Mouse (Mus musculus) spleen, adult 10 weeks (tissue): Measurements from ENCODE around the gene Gadd45b. TPM values are rescaled to one million over a fixed set of nuclear protein-coding genes. Genes with fewer than 3 reads are reported as not detected.

ENCODE experiments used
- polyA plus RNA-seq: library from polyadenylated mRNA; stranded (reverse); fragments of 350-450 nt; fragmentation: Illumina TruSeq; extraction: RNeasy Lipid Tissue Mini Kit (QIAGEN cat#74804); gene quantifications from one replicate; pipeline ENCODE4 v1.2.3, GENCODE M21; 2015; ENCODE audit warnings: low replicate concordance; ENCODE audit not compliant: insufficient read depth

Gene Gadd45b
- polyA plus RNA-seq, result 15.7 TPM

DNA sequence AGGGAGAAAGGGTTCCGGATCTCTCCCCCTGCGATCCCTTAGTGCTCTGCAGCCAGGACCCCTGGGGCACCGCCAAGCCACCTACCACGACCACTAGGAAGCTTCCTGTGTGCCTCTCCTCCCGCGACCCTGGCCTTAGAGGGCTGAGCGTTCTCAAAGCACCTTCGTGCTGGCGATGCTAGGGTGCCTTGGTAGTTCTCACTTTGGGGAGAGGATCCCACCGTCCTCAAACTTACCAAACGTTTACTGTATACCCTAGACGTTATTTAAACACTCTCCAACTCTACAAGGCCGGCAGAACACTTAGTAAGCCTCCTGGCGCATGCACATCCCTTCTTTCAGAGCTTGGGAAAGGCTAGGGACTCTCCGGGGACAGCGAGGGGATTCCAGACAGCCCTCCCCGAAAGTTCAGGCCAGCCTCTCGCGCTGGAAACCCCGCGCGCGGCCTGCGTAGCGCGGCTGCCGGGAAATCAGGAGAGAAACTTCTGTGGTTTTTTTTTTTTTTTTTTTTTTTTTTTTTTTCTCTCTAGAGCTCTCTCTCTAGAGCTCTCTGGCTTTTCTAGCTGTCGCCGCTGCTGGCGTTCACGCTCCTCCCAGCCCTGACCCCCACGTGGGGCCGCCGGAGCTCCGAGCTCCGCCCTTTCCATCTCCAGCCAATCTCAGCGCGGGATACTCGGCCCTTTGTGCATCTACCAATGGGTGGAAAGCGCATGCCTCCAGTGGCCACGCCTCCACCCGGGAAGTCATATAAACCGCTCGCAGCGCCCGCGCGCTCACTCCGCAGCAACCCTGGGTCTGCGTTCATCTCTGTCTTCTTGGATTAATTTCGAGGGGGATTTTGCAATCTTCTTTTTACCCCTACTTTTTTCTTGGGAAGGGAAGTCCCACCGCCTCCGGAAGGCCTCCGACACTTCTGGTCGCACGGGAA lies at the start of gene Gadd45b:
TSS of gene Gadd45b (plus strand) at position 775 of the 928 bp plus-strand sequence.

DNA sequence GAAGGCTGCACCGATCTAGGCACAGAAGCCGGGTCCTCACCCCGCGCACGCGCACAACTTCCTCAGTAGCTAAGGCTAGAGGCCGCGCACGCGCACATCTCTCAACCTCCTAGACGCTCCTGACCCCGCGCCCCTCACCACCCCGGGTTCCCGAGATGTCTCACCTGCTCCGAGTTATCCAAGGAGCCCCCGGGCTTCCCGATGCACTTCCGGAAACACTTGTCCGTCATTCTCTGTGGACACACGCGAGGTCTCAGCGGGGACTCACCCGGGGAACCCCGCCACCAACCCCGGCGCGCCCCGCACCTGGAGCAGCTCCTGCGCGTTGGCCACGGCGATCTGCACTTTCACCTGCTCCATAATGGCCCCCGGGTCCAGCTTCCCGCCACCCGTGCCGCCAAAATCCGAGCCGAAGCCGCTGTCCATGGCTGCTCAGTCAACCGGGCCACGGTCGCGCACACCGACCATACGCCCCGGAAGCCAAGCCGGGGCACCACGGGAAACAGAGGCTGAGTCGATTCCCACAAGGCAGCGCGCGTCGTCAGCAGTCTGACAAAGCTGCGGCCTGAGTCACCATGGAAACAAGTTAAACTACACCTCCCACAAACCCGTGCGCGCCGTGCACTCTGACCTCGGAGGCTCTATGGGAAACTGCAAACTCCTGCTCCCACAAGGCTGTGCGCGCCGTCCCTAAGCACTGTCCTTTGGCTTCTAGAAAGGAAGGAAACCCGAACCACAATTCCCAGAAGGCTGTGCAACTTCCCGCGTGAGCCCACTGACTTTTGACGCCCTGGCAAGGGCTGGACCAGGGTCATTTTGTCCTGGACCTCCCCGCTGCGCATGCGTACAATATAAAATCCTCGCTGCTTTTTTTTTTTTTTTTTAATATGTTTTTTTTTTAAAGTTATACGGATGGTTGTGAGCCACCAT lies 29.3 kb upstream of the Gadd45b start, which contains the start of gene Timm13:
TSS of gene Timm13 (minus strand) at position 652 of the 930 bp plus-strand sequence.

GRCm38 (mm10) chr10:80917779-80918434 lies 12.0 kb upstream of the Gadd45b start, which contains the start of gene Lmnb2:
Gene Lmnb2, minus strand, starts transcription at chr10:80918245.

Other genes starting within 250 kb of the Gadd45b start
- 94.7 TPM for gene Mob3a, start 228.1 kb upstream of the Gadd45b start, polyA plus RNA-seq
- gene Izumo4, start 227.9 kb upstream of the Gadd45b start, polyA plus RNA-seq, result 35.5 TPM
- 63.5 TPM for gene Ap3d1, start 187.8 kb upstream of the Gadd45b start, polyA plus RNA-seq
- gene Dot1l, start 174.9 kb upstream of the Gadd45b start, polyA plus RNA-seq, result 12.6 TPM
- 22.7 TPM for gene Sf3a2, start 131.9 kb upstream of the Gadd45b start, polyA plus RNA-seq
- 70.0 TPM for gene Plekhj1, start 131.4 kb upstream of the Gadd45b start, polyA plus RNA-seq
- not detected for gene Amh, start 124.8 kb upstream of the Gadd45b start, polyA plus RNA-seq
- not detected for gene Jsrp1, start 116.6 kb upstream of the Gadd45b start, polyA plus RNA-seq
- gene Oaz1, start 103.4 kb upstream of the Gadd45b start, polyA plus RNA-seq, result 388 TPM
- not detected for gene Lingo3, start 86.0 kb upstream of the Gadd45b start, polyA plus RNA-seq
- 34.9 TPM for gene Lsm7, start 74.9 kb upstream of the Gadd45b start, polyA plus RNA-seq
- 7.5 TPM for gene Sppl2b, start 74.8 kb upstream of the Gadd45b start, polyA plus RNA-seq
- gene Tmprss9, start 58.2 kb upstream of the Gadd45b start, polyA plus RNA-seq, result not detected
- 5.7 TPM for gene Timm13, start 29.1 kb upstream of the Gadd45b start, polyA plus RNA-seq
- 3.4 TPM for gene Lmnb2, start 11.8 kb upstream of the Gadd45b start, polyA plus RNA-seq
- 1.0 TPM for gene Gng7, start 84.9 kb downstream of the Gadd45b start, polyA plus RNA-seq
- not detected for gene Diras1, start 95.6 kb downstream of the Gadd45b start, polyA plus RNA-seq
- gene Slc39a3, start 107.4 kb downstream of the Gadd45b start, polyA plus RNA-seq, result 3.3 TPM
- 21.1 TPM for gene Sgta, start 130.1 kb downstream of the Gadd45b start, polyA plus RNA-seq
- 4.1 TPM for gene Thop1, start 140.0 kb downstream of the Gadd45b start, polyA plus RNA-seq
- not detected for gene Creb3l3, start 168.8 kb downstream of the Gadd45b start, polyA plus RNA-seq
- gene Map2k2, start 175.8 kb downstream of the Gadd45b start, polyA plus RNA-seq, result 27.7 TPM
- gene Zbtb7a, start 205.1 kb downstream of the Gadd45b start, polyA plus RNA-seq, result 14.0 TPM
- 10.8 TPM for gene Pias4, start 237.8 kb downstream of the Gadd45b start, polyA plus RNA-seq
- 451 TPM for gene Eef2, start 246.6 kb downstream of the Gadd45b start, polyA plus RNA-seq